Mouse (Mus musculus): ENCODE data around the gene Tekt2. TPM values are rescaled to one million over a fixed set of nuclear protein-coding genes. Genes with fewer than 3 reads are reported as not detected.
A peak's percentile ranks its signal among the peaks of the same experiment; 100 is the strongest.

The Tekt2 gene
- total and polyA plus RNA-seq, 2 experiments from 2014 or later = 5.0 to 19.9 TPM

DNA sequence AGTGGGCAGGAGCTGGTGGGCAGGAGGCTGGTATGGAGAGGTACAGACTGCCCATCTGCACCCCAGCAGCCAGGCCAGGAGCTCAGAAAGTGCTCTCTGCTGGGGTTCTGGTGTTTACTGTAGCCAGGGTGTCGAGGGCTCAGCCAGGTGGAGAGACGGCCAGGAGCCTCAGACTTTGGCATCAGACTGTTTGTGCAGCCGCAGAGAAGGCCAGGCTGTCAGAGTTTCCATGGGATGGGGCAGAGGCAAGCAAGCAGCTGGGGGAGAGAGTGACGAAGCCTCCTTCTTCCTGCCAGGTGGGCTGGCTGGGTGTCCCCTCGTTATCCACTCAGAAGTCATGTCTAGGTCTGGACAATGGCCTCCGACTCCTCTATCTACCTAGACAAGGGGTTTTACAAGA, 30.3 kb downstream of the Tekt2 start:
- Histone ChIP-seq H3K4me1 (ENCODE audit: insufficient read depth, low read length) (0 out of 2 replicates have a peak, but pooled peaks cover 4% of the 10 kb centered on the region), H3K9ac (replicated peaks; ENCODE audit: low read length, poor library complexity, severe bottlenecking) (no peak overlapping the region), H3K27ac (ENCODE audit: low read depth, low read length) (no peak overlapping the region), H3K27me3 (ENCODE audit: insufficient read depth, low read length) (peaks cover 26% of the 10 kb centered on the region), H3K4me2 (ENCODE audit: low read depth, low read length, poor library complexity, severe bottlenecking) (no peak overlapping the region), H3K36me3 (ENCODE audit: insufficient read depth, low read length) (no peaks in the 10 kb centered on the region), H3K4me3 (ENCODE audit: low read depth, low read length) (no peak overlapping the region), H3K9me3 (ENCODE audit: low read length) (no peaks in the 10 kb centered on the region)
- no peak for DNase-seq (ENCODE audit: low spot score)
- WGBS = 74% methylated on average over 6 of the region's 6 CpGs
- ATAC-seq (ENCODE audit: low FRiP score) = no peak
- no peak for TF ChIP-seq CTCF (IDR thresholded peaks at IDR 0.05)

DNA sequence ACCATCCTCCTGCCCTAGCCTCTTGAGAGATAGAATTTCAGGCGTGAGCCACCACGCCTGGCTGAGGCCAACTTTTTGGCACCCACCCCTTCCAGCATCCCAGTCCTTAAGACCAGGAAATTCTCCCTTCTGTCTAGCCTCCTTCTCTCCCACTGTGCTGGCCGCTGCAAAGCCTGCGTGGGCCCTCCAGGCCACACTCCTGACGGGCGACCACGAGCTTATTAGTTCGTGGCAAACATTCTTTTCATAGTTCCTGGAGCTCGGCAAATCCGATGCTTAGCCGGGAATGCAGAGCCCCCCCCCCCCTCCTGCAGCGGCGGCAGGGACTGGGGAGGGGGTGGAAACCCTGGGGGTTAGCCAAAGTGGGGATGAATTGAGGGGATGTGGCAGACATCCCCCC, 34.3 kb downstream of the Tekt2 start:
- H3K9me3 ChIP-seq (ENCODE audit: low read length) = no peaks in the 10 kb centered on the region
- 29% methylated on average over 13 of the region's 13 CpGs for WGBS
- TF ChIP-seq CTCF (IDR thresholded peaks at IDR 0.05) = no peak

DNA sequence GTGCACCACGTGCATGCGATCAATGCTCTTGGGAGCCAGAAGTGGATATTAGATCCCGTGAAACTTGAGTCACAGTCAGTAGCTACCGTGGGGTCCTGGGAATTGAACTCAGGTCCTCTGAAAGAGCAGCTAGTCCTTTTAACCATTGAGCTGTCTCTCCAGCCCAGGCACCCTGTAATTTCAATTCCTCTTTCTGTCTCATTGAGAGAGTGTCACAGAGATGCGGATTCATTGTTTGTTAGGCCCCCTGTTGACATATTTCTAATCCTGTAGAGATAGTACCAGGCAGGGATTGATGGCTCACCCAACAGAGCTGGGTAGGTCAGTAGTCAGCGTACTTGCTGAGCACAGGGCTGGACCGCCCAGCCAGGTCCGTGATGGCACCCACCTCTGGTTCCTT, 35.2 kb downstream of the Tekt2 start:
- H3K4me2 ChIP-seq (ENCODE audit: low read depth, low read length, poor library complexity, severe bottlenecking) = no peak overlapping the region
- no peak for TF ChIP-seq CTCF (IDR thresholded peaks at IDR 0.05)
- no peak for DNase-seq (ENCODE audit: low spot score)
- no peak for ATAC-seq (ENCODE audit: low FRiP score)
- H3K9ac ChIP-seq (replicated peaks; ENCODE audit: low read length, poor library complexity, severe bottlenecking) = no peak overlapping the region
- H3K9me3 ChIP-seq (ENCODE audit: low read length) = no peaks in the 10 kb centered on the region
- H3K4me3 ChIP-seq (ENCODE audit: low read depth, low read length) = no peak overlapping the region
- no peak overlapping the region for H3K27ac ChIP-seq (ENCODE audit: low read depth, low read length)
- WGBS = 82% methylated on average over 8 of the region's 8 CpGs
- peaks cover 27% of the 10 kb centered on the region for H3K27me3 ChIP-seq (ENCODE audit: insufficient read depth, low read length)
- no peaks in the 10 kb centered on the region for H3K4me1 ChIP-seq (ENCODE audit: insufficient read depth, low read length)
- no peaks in the 10 kb centered on the region for H3K36me3 ChIP-seq (ENCODE audit: insufficient read depth, low read length)

More for the DNA sequence above, 34.3 kb downstream of the Tekt2 start:
- no peak for ATAC-seq (ENCODE audit: low FRiP score)
- no peaks in the 10 kb centered on the region for H3K36me3 ChIP-seq (ENCODE audit: insufficient read depth, low read length)
- no peak overlapping the region for H3K4me3 ChIP-seq (ENCODE audit: low read depth, low read length)
- peaks cover 28% of the 10 kb centered on the region for H3K27me3 ChIP-seq (ENCODE audit: insufficient read depth, low read length)
- no peak overlapping the region for H3K27ac ChIP-seq (ENCODE audit: low read depth, low read length)
- H3K4me1 ChIP-seq (ENCODE audit: insufficient read depth, low read length) = no peaks in the 10 kb centered on the region
- no peak overlapping the region for H3K9ac ChIP-seq (replicated peaks; ENCODE audit: low read length, poor library complexity, severe bottlenecking)
- H3K4me2 ChIP-seq (ENCODE audit: low read depth, low read length, poor library complexity, severe bottlenecking) = no peak overlapping the region
- no peak for DNase-seq (ENCODE audit: low spot score)

DNA sequence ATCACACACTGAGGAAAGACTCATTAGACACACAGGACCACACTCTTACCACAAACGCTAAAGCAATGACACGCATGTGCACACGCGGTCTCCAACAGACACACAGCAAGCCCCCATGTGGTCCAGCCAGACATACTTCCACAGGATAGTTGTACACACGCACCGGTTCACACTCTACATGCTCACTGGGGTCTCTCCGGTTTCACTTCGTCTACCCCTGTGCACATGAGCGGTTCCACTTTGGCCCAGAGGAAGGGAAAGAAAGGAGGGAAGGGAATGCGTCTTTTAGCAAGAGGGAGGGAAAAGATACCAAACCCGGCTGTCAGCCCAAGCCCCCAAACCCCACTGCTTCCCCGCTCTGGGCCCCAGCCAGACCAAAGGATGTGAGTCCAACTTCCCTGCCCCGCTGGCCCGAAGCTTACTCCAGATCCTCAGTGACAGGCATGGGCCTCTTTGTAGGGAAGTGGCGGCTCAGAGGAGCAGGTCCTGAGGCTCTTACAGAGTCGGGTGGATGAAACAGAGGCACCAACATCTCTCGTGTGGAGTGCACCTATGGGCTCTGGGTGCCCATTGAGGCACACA, 37.3 kb downstream of the Tekt2 start:
- no peak for TF ChIP-seq CTCF (IDR thresholded peaks at IDR 0.05)
- no peaks in the 10 kb centered on the region for H3K4me1 ChIP-seq (ENCODE audit: insufficient read depth, low read length)
- H3K27me3 ChIP-seq (ENCODE audit: insufficient read depth, low read length) = peaks cover 27% of the 10 kb centered on the region
- ATAC-seq (ENCODE audit: low FRiP score) = no peak
- H3K9me3 ChIP-seq (ENCODE audit: low read length) = no peaks in the 10 kb centered on the region
- no peak for DNase-seq (ENCODE audit: low spot score)
- no peak overlapping the region for H3K27ac ChIP-seq (ENCODE audit: low read depth, low read length)
- no peak overlapping the region for H3K9ac ChIP-seq (replicated peaks; ENCODE audit: low read length, poor library complexity, severe bottlenecking)
- no peak overlapping the region for H3K4me3 ChIP-seq (ENCODE audit: low read depth, low read length)
- WGBS = 34% methylated on average over 17 of the region's 17 CpGs
- H3K4me2 ChIP-seq (ENCODE audit: low read depth, low read length, poor library complexity, severe bottlenecking) = no peak overlapping the region
- H3K36me3 ChIP-seq (ENCODE audit: insufficient read depth, low read length) = no peaks in the 10 kb centered on the region

DNA sequence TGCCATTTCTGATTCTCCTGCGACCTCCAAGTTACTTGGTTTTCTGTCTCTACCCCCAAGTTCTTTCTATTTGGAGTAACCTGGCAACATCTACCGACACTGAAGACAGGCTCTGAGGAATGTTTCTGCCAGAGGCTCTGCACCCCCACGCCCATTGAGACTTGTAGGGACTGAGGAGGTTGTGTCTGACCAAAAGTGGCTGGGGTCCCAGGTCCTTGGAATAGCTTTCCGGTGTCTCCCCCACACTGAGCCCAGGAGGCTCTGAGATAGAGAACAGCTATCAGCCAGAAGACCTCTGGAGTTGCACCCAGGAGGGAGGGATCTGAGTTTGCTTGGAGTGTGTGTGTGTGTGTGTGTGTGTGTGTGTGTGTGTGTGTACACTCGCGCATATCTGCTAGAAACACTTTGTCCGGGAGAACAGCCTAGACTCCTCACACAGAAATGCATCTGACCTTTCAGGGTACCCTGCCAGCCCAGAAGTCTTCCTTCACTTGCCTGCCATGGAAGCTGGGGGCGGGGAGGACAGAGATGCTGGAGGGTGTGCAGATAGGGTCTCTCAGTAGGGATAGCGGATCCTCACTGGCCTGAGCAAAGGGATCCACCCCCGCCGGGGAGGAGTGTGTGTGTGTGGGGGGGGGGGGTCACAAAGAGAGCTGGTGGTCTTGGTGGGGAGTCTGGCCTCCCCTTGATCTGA, 38.0 kb downstream of the Tekt2 start:
- no peak for TF ChIP-seq CTCF (IDR thresholded peaks at IDR 0.05)
- no peak for ATAC-seq (ENCODE audit: low FRiP score)
- H3K36me3 ChIP-seq (ENCODE audit: insufficient read depth, low read length) = no peaks in the 10 kb centered on the region
- WGBS = 33% methylated on average over 11 of the region's 11 CpGs
- DNase-seq (ENCODE audit: low spot score) = no peak
- no peak overlapping the region for H3K4me3 ChIP-seq (ENCODE audit: low read depth, low read length)
- peaks cover 27% of the 10 kb centered on the region for H3K27me3 ChIP-seq (ENCODE audit: insufficient read depth, low read length)
- no peak overlapping the region for H3K9ac ChIP-seq (replicated peaks; ENCODE audit: low read length, poor library complexity, severe bottlenecking)
- no peaks in the 10 kb centered on the region for H3K4me1 ChIP-seq (ENCODE audit: insufficient read depth, low read length)
- no peak overlapping the region for H3K27ac ChIP-seq (ENCODE audit: low read depth, low read length)
- H3K9me3 ChIP-seq (ENCODE audit: low read length) = no peaks in the 10 kb centered on the region
- H3K4me2 ChIP-seq (ENCODE audit: low read depth, low read length, poor library complexity, severe bottlenecking) = no peak overlapping the region

DNA sequence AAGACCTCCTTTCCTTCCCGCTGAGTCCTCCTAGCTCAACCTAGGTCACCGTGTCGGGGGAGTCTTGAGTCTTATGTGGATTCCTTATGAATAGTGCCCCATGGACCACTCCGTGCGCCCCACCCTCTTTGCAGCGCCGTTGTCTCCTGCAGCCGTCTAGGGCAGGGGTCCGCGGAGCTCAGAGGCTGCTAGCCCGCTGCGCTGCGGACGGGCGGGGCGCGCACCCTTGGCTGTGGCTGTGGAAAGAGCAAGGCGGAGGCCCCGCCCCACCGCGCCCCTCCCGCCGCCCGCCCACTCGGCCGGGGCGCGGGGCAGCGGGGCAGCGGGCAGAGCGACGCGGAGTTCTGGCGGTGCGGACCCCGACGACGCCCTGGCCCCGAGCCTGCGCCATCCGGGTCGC, 39.0 kb downstream of the Tekt2 start, which contains the start of gene Col8a2:
TSS of gene Col8a2 (plus strand) at position 302 of the 400 bp plus-strand sequence.
- H3K9ac ChIP-seq (replicated peaks; ENCODE audit: low read length, poor library complexity, severe bottlenecking) = no peak within 1 kb of the TSS
- TF ChIP-seq CTCF (IDR thresholded peaks at IDR 0.05) = no peak
- peak within 1 kb of the TSS; percentile 23; the same call in 1 of the 2 replicates for H3K4me3 ChIP-seq (ENCODE audit: low read depth, low read length)
- no peak for ATAC-seq (ENCODE audit: low FRiP score)
- H3K4me2 ChIP-seq (ENCODE audit: low read depth, low read length, poor library complexity, severe bottlenecking) = peak within 1 kb of the TSS; percentile 29
- no peak for DNase-seq (ENCODE audit: low spot score)
- H3K27ac ChIP-seq (ENCODE audit: low read depth, low read length) = no peak within 1 kb of the TSS
- WGBS = 4% methylated on average over 25 of the region's 42 CpGs
- H3K27me3 ChIP-seq (ENCODE audit: insufficient read depth, low read length) = peaks cover 27% of the 10 kb centered on the region
- H3K4me1 ChIP-seq (ENCODE audit: insufficient read depth, low read length) = no peaks in the 10 kb centered on the region
- no peaks in the 10 kb centered on the region for H3K9me3 ChIP-seq (ENCODE audit: low read length)
- H3K36me3 ChIP-seq (ENCODE audit: insufficient read depth, low read length) = no peaks in the 10 kb centered on the region

All from midbrain, postnatal 0 days (tissue).